Mouse (Mus musculus): Measurements from ENCODE around the gene Gon7. TPM values are rescaled to one million over a fixed set of nuclear protein-coding genes. Genes with fewer than 3 reads are reported as not detected.
A peak's percentile ranks its signal among the peaks of the same experiment; 100 is the strongest.

Gon7 gene
- polyA plus RNA-seq, 1 experiment from 2014 or later = 16.2 TPM

GRCm38 (mm10) chr12:102733381-102733780, 24.2 kb downstream of the Gon7 start:
- no peak overlapping the region for H3K4me3 ChIP-seq (ENCODE audit: low read depth, low read length)
- ATAC-seq (ENCODE audit: low read depth) (no peak), DNase-seq (ENCODE audit: low spot score) (no peak)
- H3K4me2 ChIP-seq (ENCODE audit: low read depth, low read length) = no peak overlapping the region
- no peaks in the 10 kb centered on the region for H3K9me3 ChIP-seq (ENCODE audit: control insufficient read depth, low read length)
- 13% methylated on average over 5 of the region's 5 CpGs for WGBS
- no peak overlapping the region for H3K9ac ChIP-seq (ENCODE audit: low read depth, low read length)
- H3K27me3 ChIP-seq (replicated peaks; ENCODE audit: control insufficient read depth, insufficient read depth, low read length) = no peaks in the 10 kb centered on the region
- H3K27ac ChIP-seq (replicated peaks; ENCODE audit: low read depth, low read length) = no peak overlapping the region
- peaks cover 12% of the 10 kb centered on the region for H3K4me1 ChIP-seq (ENCODE audit: control insufficient read depth, insufficient read depth, low read length)
- H3K36me3 ChIP-seq (ENCODE audit: control insufficient read depth, insufficient read depth, low read length) = no peaks in the 10 kb centered on the region

DNA sequence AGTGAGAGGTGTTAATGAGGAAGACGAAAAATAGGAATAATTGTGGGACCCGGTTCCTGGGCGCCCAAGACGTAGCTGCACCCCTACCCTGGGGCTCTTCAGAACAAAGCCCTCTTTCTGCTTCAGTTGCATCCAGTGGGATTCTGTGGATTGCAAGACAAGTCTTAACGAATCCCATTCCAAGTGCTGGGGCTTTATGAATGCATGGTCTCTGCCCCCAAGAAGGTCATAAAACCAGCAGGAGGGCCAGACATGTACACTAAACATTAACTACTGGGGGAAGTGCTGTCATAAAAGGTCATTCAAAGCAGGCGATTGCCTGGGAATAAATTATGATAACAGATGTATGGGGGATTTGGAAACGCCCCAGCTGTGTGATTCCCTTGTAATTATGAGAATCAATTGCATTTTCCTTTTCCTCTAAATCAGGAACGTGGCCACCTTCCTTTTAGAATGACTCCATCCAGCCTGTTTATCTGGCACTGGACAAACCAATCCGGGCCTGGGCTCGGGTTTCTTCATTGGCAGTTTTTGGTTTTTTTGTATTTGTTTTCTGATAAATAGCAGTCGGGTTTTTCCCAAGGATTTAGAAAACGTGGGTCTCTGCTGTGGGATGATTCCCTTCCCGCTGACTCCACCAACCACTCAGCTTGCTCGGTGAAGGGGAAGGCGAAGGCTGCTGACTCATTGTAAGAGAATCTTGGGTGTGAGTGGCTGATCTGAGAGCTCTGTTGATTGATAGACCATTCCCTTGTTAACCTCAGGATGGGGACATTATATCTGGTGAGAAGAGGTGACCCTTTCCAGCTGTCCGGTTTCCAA, 26.6 kb downstream of the Gon7 start:
- DNase-seq (ENCODE audit: low spot score) (no peak), ATAC-seq (ENCODE audit: low read depth) (peak; percentile 21; the same call in 1 of the 2 replicates)
- H3K4me2 ChIP-seq (ENCODE audit: low read depth, low read length) = peak overlapping the region; percentile 51
- H3K27ac ChIP-seq (replicated peaks; ENCODE audit: low read depth, low read length) = peak overlapping the region; percentile 77
- no peaks in the 10 kb centered on the region for H3K9me3 ChIP-seq (ENCODE audit: control insufficient read depth, low read length)
- H3K4me3 ChIP-seq (ENCODE audit: low read depth, low read length) = peak overlapping the region; percentile 26
- no peaks in the 10 kb centered on the region for H3K27me3 ChIP-seq (replicated peaks; ENCODE audit: control insufficient read depth, insufficient read depth, low read length)
- H3K4me1 ChIP-seq (ENCODE audit: control insufficient read depth, insufficient read depth, low read length) = peaks cover 12% of the 10 kb centered on the region
- no peaks in the 10 kb centered on the region for H3K36me3 ChIP-seq (ENCODE audit: control insufficient read depth, insufficient read depth, low read length)
- peak overlapping the region; percentile 19; the same call in 1 of the 2 replicates for H3K9ac ChIP-seq (ENCODE audit: low read depth, low read length)
- 36% methylated on average over 16 of the region's 16 CpGs for WGBS

- 33% methylated on average over 26 of the region's 26 CpGs for WGBS
- H3K4me1 ChIP-seq (ENCODE audit: control insufficient read depth, insufficient read depth, low read length) = peaks cover 16% of the 10 kb centered on the region
- H3K27ac ChIP-seq (replicated peaks; ENCODE audit: low read depth, low read length) = peak overlapping the region; percentile 77
- peak overlapping the region; percentile 26 for H3K4me3 ChIP-seq (ENCODE audit: low read depth, low read length)
- H3K9ac ChIP-seq (ENCODE audit: low read depth, low read length) = peak overlapping the region; percentile 19; the same call in 1 of the 2 replicates
- ATAC-seq (ENCODE audit: low read depth) (peak; percentile 98), DNase-seq (ENCODE audit: low spot score) (peak; percentile 96)
- H3K27me3 ChIP-seq (replicated peaks; ENCODE audit: control insufficient read depth, insufficient read depth, low read length) = no peaks in the 10 kb centered on the region
- H3K9me3 ChIP-seq (ENCODE audit: control insufficient read depth, low read length) = no peaks in the 10 kb centered on the region
- H3K4me2 ChIP-seq (ENCODE audit: low read depth, low read length) = peak overlapping the region; percentile 51
- H3K36me3 ChIP-seq (ENCODE audit: control insufficient read depth, insufficient read depth, low read length) = no peaks in the 10 kb centered on the region
Measured at GRCm38 (mm10) chr12:102729855-102730797, 27.5 kb downstream of the Gon7 start.

DNA sequence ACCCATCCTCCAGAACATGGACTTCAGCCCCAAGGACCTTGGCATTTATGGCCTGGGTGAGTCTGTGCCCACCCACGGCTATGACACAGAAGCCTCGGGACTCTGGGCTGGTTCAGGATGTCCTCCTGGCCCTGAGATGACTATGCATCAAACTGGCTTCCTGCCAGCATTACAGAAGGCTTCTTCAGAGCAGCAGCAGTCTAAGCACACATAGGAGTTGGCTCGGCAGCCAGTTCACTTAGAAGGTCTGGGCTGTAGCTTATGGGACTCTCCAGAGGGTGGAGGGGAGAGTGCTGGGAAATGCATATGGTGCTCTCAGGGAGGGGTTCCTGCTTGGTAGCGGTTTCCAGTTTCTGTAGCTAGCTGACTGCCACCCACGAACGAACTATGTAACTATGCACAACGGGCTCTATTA, 31.8 kb downstream of the Gon7 start:
- H3K27ac ChIP-seq (replicated peaks; ENCODE audit: low read depth, low read length) = no peak overlapping the region
- no peaks in the 10 kb centered on the region for H3K9me3 ChIP-seq (ENCODE audit: control insufficient read depth, low read length)
- DNase-seq (ENCODE audit: low spot score) (no peak), ATAC-seq (ENCODE audit: low read depth) (no peak)
- H3K4me3 ChIP-seq (ENCODE audit: low read depth, low read length) = no peak overlapping the region
- no peaks in the 10 kb centered on the region for H3K27me3 ChIP-seq (replicated peaks; ENCODE audit: control insufficient read depth, insufficient read depth, low read length)
- WGBS = 63% methylated on average over 7 of the region's 7 CpGs
- no peak overlapping the region for H3K9ac ChIP-seq (ENCODE audit: low read depth, low read length)
- no peaks in the 10 kb centered on the region for H3K36me3 ChIP-seq (ENCODE audit: control insufficient read depth, insufficient read depth, low read length)
- peaks cover 13% of the 10 kb centered on the region for H3K4me1 ChIP-seq (ENCODE audit: control insufficient read depth, insufficient read depth, low read length)
- no peak overlapping the region for H3K4me2 ChIP-seq (ENCODE audit: low read depth, low read length)

DNA sequence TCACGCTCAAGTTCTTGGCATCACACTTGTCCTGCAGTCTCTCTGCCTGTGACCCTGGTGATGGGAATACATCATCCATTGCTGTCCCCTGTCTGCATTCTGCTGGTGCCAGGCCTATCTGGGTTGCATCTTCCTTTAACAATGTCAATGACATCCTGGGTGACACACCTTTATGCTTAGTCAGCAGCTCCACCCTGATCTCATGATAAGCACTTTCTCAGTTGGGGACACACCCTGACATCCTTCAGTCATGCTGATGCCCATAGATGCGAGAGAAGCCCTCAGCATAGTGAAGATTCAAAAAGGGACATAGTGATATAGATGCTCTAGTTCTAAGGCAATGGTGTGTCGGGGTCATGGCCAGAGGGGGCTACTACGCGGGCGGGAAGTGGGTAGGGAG, 32.5 kb downstream of the Gon7 start:
- 90% methylated on average over 6 of the region's 6 CpGs for WGBS
- no peaks in the 10 kb centered on the region for H3K27me3 ChIP-seq (replicated peaks; ENCODE audit: control insufficient read depth, insufficient read depth, low read length)
- H3K4me2 ChIP-seq (ENCODE audit: low read depth, low read length) = no peak overlapping the region
- no peaks in the 10 kb centered on the region for H3K9me3 ChIP-seq (ENCODE audit: control insufficient read depth, low read length)
- no peak overlapping the region for H3K9ac ChIP-seq (ENCODE audit: low read depth, low read length)
- peaks cover 6% of the 10 kb centered on the region; the same call in 1 of the 2 replicates for H3K4me1 ChIP-seq (ENCODE audit: control insufficient read depth, insufficient read depth, low read length)
- H3K4me3 ChIP-seq (ENCODE audit: low read depth, low read length) = no peak overlapping the region
- DNase-seq (ENCODE audit: low spot score) (no peak), ATAC-seq (ENCODE audit: low read depth) (no peak)
- H3K36me3 ChIP-seq (ENCODE audit: control insufficient read depth, insufficient read depth, low read length) = no peaks in the 10 kb centered on the region
- H3K27ac ChIP-seq (replicated peaks; ENCODE audit: low read depth, low read length) = no peak overlapping the region

DNA sequence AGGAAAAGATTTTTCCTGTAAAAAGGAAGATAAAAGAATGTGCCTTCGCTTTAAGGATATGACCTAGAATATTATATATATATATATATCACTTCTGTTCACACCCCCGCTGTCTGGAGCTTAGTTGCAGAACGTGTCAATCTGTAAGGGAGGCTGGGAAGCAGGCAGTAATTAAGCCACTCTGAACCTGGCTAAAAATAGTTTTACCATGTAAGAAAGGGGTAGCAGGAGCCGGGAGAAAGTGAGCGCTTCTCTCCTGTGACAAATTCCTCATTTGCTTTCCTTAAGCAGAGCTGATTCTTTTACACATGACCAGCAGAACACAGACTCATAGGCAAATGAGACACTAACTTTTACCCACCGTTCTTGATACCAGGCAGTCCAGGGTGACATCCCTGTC, 33.7 kb downstream of the Gon7 start:
- DNase-seq (ENCODE audit: low spot score) = no peak
- Histone ChIP-seq H3K27me3 (replicated peaks; ENCODE audit: control insufficient read depth, insufficient read depth, low read length) (no peaks in the 10 kb centered on the region), H3K9me3 (ENCODE audit: control insufficient read depth, low read length) (no peaks in the 10 kb centered on the region), H3K4me3 (ENCODE audit: low read depth, low read length) (no peak overlapping the region), H3K4me2 (ENCODE audit: low read depth, low read length) (no peak overlapping the region), H3K36me3 (ENCODE audit: control insufficient read depth, insufficient read depth, low read length) (no peaks in the 10 kb centered on the region), H3K9ac (ENCODE audit: low read depth, low read length) (no peak overlapping the region), H3K27ac (replicated peaks; ENCODE audit: low read depth, low read length) (no peak overlapping the region), H3K4me1 (ENCODE audit: control insufficient read depth, insufficient read depth, low read length) (0 out of 2 replicates have a peak, but pooled peaks cover 4% of the 10 kb centered on the region)
- 60% methylated on average over 6 of the region's 6 CpGs for WGBS
- ATAC-seq (ENCODE audit: low read depth) = no peak

GRCm38 (mm10) chr12:102722966-102723365, 34.6 kb downstream of the Gon7 start:
- Histone ChIP-seq H3K9me3 (ENCODE audit: control insufficient read depth, low read length) (no peaks in the 10 kb centered on the region), H3K4me2 (ENCODE audit: low read depth, low read length) (no peak overlapping the region), H3K4me1 (ENCODE audit: control insufficient read depth, insufficient read depth, low read length) (0 out of 2 replicates have a peak, but pooled peaks cover 4% of the 10 kb centered on the region), H3K9ac (ENCODE audit: low read depth, low read length) (no peak overlapping the region), H3K4me3 (ENCODE audit: low read depth, low read length) (no peak overlapping the region), H3K36me3 (ENCODE audit: control insufficient read depth, insufficient read depth, low read length) (no peaks in the 10 kb centered on the region), H3K27ac (replicated peaks; ENCODE audit: low read depth, low read length) (no peak overlapping the region), H3K27me3 (replicated peaks; ENCODE audit: control insufficient read depth, insufficient read depth, low read length) (no peaks in the 10 kb centered on the region)
- WGBS = 68% methylated on average over 8 of the region's 8 CpGs
- no peak for DNase-seq (ENCODE audit: low spot score)
- ATAC-seq (ENCODE audit: low read depth) = no peak

- 0 out of 2 replicates have a peak, but pooled peaks cover 4% of the 10 kb centered on the region for H3K4me1 ChIP-seq (ENCODE audit: control insufficient read depth, insufficient read depth, low read length)
- ATAC-seq (ENCODE audit: low read depth) = no peak; the same call in 1 of the 2 replicates
Measured at GRCm38 (mm10) chr12:102722451-102722850, 35.2 kb downstream of the Gon7 start.

More at GRCm38 (mm10) chr12:102722451-102722850, 35.2 kb downstream of the Gon7 start:
- Histone ChIP-seq H3K27me3 (replicated peaks; ENCODE audit: control insufficient read depth, insufficient read depth, low read length) (no peaks in the 10 kb centered on the region), H3K4me2 (ENCODE audit: low read depth, low read length) (no peak overlapping the region), H3K27ac (replicated peaks; ENCODE audit: low read depth, low read length) (no peak overlapping the region), H3K4me3 (ENCODE audit: low read depth, low read length) (no peak overlapping the region), H3K36me3 (ENCODE audit: control insufficient read depth, insufficient read depth, low read length) (no peaks in the 10 kb centered on the region), H3K9me3 (ENCODE audit: control insufficient read depth, low read length) (no peaks in the 10 kb centered on the region), H3K9ac (ENCODE audit: low read depth, low read length) (no peak overlapping the region)
- no peak for DNase-seq (ENCODE audit: low spot score)
- 43% methylated on average over 11 of the region's 11 CpGs for WGBS

Measured in embryonic facial prominence, embryonic 14.5 days (tissue).